Mouse (Mus musculus) embryonic facial prominence, embryonic 12.5 days (tissue): ENCODE results near the gene Snhg11. TPM values are rescaled to one million over a fixed set of nuclear protein-coding genes. Genes with fewer than 3 reads are reported as not detected.
"Not testable (repeated sequence)": the region's sequence is repeated elsewhere in the genome, so short reads cannot be mapped to it uniquely, and the experiment has no call there.

Experiments
- ATAC-seq: fragments of 200-750 bp; cut with Nextera tagmentation; 2 replicates; pipeline ENCODE4 v1.8.0; 2017; ENCODE audit not compliant: insufficient number of reproducible peaks, insufficient read depth, low FRiP score, low TSS enrichment
- H3K27ac ChIP-seq: fragments of 300-500 bp; sonication (generic); 2 replicates; pipeline ENCODE4 v1.5.1; 2016; ENCODE audit warnings: mild to moderate bottlenecking
- H3K27me3 ChIP-seq: fragments of 300-500 bp; sonication (generic); 2 replicates; pipeline ENCODE4 v1.6.1; 2016; ENCODE audit warnings: mild to moderate bottlenecking, moderate library complexity
- H3K36me3 ChIP-seq: fragments of 300-500 bp; sonication (generic); 2 replicates; pipeline ENCODE4 v1.6.1; 2016; ENCODE audit warnings: mild to moderate bottlenecking
- H3K4me1 ChIP-seq: fragments of 300-500 bp; sonication (generic); 2 replicates; pipeline ENCODE4 v1.6.1; 2016
- H3K4me2 ChIP-seq: fragments of 300-500 bp; sonication (generic); replicated peaks from 2 replicates; pipeline ENCODE4 v1.6.1; 2016; ENCODE audit warnings: mild to moderate bottlenecking, moderate library complexity
- H3K4me3 ChIP-seq: fragments of 300-500 bp; sonication (generic); 2 replicates; pipeline ENCODE4 v1.5.1; 2016; ENCODE audit warnings: mild to moderate bottlenecking
- H3K9ac ChIP-seq: fragments of 300-500 bp; sonication (generic); 2 replicates; pipeline ENCODE4 v1.6.1; 2016; ENCODE audit warnings: mild to moderate bottlenecking, moderate library complexity
- H3K9me3 ChIP-seq: fragments of 300-500 bp; sonication (generic); 2 replicates; pipeline ENCODE4 v1.6.1; 2016; ENCODE audit warnings: mild to moderate bottlenecking, moderate library complexity
- WGBS: fragments of 180-500 bp; shearing (Covaris S2); methylation state at CpG from one replicate; pipeline ENCODE4 v1.1.7; 2016; 5-methylcytosine and 5-hydroxymethylcytosine counted together
- polyA plus RNA-seq: library from polyadenylated mRNA; unstranded; fragments of >200 nt; fragmentation: Nextera tagmentation; extraction: Ambion mirVana; gene quantifications from 2 replicates; pipeline ENCODE4 v1.2.1, GENCODE M21; 2016

The Snhg11 gene
- polyA plus RNA-seq, 1 experiment from 2014 or later: 18.7 TPM

DNA sequence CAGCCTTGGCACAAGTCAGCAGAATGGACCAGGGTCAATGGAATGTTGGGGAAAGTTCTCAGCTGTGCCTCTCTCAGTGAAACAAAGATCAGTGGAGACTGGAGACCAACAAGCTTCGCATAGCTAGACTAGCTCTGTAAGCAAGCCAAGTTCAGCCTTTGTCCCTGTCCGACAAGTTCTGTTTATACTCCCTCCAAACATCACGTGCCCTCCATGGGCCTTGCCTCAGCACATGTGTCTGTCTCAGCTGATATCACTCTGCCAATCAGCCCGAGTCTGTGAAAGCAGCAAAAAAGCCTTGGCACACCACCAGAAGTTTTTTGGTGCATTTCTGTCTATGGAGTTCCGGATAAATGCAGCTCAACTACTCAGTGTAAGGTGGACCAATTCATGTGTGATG lies 2.4 kb upstream of the Snhg11 start:
- Histone ChIP-seq H3K27me3 (peaks cover 28% of the 10 kb centered on the region), H3K36me3 (no peaks in the 10 kb centered on the region), H3K9ac (no peak overlapping the region), H3K27ac (no peak overlapping the region), H3K4me3 (no peak overlapping the region), H3K4me2 (no peak overlapping the region), H3K4me1 (no peaks in the 10 kb centered on the region), H3K9me3 (no peaks in the 10 kb centered on the region)
- no peak for ATAC-seq
- WGBS: 84% methylated on average over 5 of the region's 5 CpGs

DNA sequence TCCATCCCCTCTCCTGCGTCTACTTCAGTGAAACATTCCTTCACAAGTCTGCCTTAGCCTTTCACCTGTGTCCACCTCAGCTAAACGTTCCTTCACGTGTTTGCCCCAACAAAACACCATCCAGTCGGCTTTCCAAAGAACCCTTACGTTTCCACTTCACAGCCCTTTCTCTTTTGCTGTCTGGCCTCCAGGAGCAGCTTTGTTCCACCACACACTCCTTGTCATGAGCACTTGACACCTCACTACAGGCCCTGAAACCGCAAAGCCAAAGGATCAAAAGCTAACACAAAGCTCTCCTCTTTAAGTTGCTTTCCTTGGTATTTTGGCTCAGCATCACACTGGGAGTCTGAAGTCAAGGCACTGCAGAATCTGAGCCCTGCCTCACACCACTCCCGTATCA lies 1.9 kb upstream of the Snhg11 start:
- H3K27me3 ChIP-seq: peaks cover 28% of the 10 kb centered on the region

DNA sequence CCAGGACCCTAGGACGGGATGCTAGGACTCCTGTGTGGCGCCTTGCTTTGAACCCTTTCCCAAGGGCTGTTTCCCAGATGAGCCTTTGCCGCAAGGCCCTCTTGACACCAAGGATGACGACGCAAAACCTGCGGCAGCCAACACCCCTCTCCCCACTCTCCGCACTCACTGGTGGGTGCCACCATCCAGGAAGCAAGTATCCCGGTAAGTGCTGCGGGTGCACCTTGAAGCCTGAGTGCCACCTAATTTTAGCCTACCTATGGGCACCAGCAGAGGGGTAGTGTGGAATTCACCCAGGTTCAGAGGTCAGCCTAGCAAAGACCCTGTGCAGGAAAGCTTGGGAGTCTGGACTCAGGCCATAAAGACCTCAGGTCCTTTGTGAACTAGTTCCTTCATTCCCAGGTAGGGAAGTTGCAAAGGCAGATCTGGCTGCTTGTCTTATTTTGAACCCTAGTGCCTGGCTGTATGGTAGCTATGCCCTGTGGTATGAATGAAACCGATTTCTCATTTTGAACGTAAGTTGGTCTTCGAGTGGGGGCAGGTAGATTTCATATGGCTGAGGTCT lies 767 bp downstream of the Snhg11 start:
- H3K9me3 ChIP-seq: no peaks in the 10 kb centered on the region
- peak overlapping the region; percentile 66 for H3K4me2 ChIP-seq
- no peak for ATAC-seq
- H3K4me1 ChIP-seq: no peaks in the 10 kb centered on the region
- H3K9ac ChIP-seq: no peak overlapping the region
- WGBS: 25% methylated on average over 12 of the region's 12 CpGs
- peak overlapping the region; percentile 41 for H3K4me3 ChIP-seq
- no peak overlapping the region for H3K27ac ChIP-seq
- peaks cover 28% of the 10 kb centered on the region for H3K27me3 ChIP-seq
- H3K36me3 ChIP-seq: no peaks in the 10 kb centered on the region

More for the DNA sequence above, 1.9 kb upstream of the Snhg11 start:
- H3K9me3 ChIP-seq: no peaks in the 10 kb centered on the region
- 67% methylated on average over 7 of the region's 7 CpGs for WGBS
- no peak overlapping the region for H3K9ac ChIP-seq
- H3K36me3 ChIP-seq: no peaks in the 10 kb centered on the region
- H3K4me1 ChIP-seq: no peaks in the 10 kb centered on the region
- no peak overlapping the region for H3K4me2 ChIP-seq
- ATAC-seq: no peak
- no peak overlapping the region for H3K4me3 ChIP-seq
- no peak overlapping the region for H3K27ac ChIP-seq

DNA sequence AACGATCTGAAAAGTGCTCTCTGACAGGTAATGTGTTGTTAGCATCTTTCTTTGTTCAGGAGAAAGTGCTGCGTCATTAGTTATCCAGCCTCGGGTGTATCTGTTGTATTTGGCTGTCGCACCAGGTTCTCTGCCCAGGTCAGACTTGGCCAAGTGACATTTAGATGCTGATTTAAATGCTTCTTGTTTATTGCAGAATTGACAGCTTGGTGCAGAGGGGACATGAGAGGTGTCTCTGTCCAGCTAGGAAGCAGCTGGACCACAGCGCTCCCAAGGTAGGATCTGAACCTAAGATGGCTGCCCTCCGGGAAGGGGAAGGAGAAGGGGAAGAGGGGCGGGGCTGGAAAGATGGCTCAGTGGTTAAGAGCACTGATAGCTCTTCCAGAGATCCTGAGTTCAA lies 1.4 kb downstream of the Snhg11 start:
- H3K4me1 ChIP-seq: no peaks in the 10 kb centered on the region
- H3K9me3 ChIP-seq: no peaks in the 10 kb centered on the region
- no peaks in the 10 kb centered on the region for H3K36me3 ChIP-seq
- peaks cover 28% of the 10 kb centered on the region for H3K27me3 ChIP-seq
- no peak for ATAC-seq
- H3K9ac ChIP-seq: no peak overlapping the region
- no peak overlapping the region for H3K27ac ChIP-seq
- H3K4me2 ChIP-seq: no peak overlapping the region
- WGBS: 70% methylated on average over 7 of the region's 7 CpGs
- no peak overlapping the region for H3K4me3 ChIP-seq

DNA sequence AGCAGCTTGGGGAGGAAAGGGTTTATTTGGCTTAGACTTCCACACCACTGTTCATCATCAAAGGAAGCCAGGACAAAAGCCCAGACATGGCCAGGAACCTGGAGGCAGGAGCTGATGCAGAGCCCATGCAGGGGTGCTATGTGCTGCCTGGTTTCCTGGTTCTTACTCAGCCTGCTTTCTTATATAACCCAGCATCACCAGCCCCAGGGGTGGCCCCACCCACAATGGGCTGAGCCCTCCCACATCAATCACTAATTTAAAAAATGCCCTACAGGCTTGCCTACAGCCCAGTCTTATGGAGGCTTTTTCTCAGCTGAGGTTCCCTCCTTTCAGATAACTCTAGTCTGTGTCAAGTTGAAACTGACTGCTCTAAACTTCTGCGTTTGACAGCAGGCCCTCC lies 2.4 kb downstream of the Snhg11 start:
- Histone ChIP-seq H3K4me2 (no peak overlapping the region), H3K4me3 (no peak overlapping the region), H3K9ac (no peak overlapping the region), H3K27me3 (peaks cover 28% of the 10 kb centered on the region), H3K27ac (no peak overlapping the region), H3K9me3 (no peaks in the 10 kb centered on the region), H3K36me3 (no peaks in the 10 kb centered on the region), H3K4me1 (no peaks in the 10 kb centered on the region)
- ATAC-seq: no peak
- 97% methylated on average over 1 of the region's 1 CpGs for WGBS

DNA sequence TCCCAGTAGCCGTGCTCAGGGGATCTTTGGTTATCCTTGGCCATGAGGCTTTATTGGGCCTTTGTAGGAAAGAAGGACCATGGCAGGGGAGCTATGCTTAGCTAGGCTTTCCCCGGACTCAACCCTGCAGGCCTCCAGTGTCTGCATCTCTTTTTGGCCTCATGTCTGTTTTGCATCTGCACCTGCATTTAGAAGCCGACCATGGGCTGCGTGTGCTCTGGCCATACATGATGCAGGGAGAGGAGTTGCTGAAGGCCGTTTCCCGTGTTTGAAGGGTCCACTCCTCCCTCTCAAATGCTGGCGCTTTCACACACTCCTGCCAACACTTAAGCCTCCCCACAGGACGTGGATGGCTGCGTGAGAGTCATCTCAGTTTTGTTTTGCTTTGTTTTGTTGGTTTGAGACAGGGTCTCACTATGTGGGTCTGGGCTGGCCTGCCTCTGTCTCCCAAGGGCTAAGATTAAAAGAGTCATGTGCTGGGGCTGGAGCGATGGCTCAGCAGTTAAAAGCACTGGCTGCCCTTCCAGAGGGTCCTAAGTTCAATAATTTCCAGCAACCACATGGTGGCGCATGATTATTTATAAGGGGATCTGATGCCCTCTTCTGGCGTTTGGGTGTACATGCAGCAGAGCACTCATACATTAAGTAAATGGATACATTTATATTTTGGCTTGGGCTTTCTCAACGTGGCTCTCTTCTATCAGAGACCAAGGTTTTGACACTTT lies 4.1 kb downstream of the Snhg11 start:
- 43% methylated on average over 13 of the region's 13 CpGs for WGBS
- no peak overlapping the region for H3K9ac ChIP-seq
- ATAC-seq: no peak
- no peaks in the 10 kb centered on the region for H3K36me3 ChIP-seq
- H3K4me3 ChIP-seq: no peak overlapping the region
- H3K4me2 ChIP-seq: no peak overlapping the region
- no peaks in the 10 kb centered on the region for H3K4me1 ChIP-seq
- peaks cover 23% of the 10 kb centered on the region for H3K27me3 ChIP-seq
- H3K27ac ChIP-seq: no peak overlapping the region
- H3K9me3 ChIP-seq: no peaks in the 10 kb centered on the region

DNA sequence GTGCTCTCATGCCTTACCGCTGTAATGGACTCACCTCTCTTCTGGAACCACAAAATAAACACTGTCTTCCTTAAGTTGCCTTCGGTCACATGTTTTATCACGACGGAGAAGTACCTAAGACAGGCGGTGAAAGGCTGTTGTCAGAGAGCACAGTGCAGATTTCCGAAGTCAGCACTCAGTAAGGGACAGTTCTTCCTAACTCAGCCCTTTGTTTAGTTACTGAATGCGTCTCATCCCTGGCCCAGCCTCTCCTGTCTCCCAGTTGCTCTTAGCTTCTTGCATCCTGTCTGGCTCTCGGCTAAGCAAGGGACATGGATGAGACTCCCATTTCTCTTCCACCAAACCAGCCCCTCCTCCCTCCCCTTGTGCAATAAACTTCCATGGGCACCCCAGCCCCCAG lies 10.6 kb downstream of the Snhg11 start:
- 40% methylated on average over 8 of the region's 8 CpGs for WGBS
- no peak for ATAC-seq
- H3K9ac ChIP-seq: no peak overlapping the region

GRCm38 (mm10) chr2:158389421-158389820 lies 14.0 kb downstream of the Snhg11 start:
- Histone ChIP-seq H3K27ac (no peak overlapping the region), H3K4me3 (no peak overlapping the region), H3K27me3 (no peaks in the 10 kb centered on the region), H3K9ac (no peak overlapping the region), H3K36me3 (no peaks in the 10 kb centered on the region), H3K4me2 (no peak overlapping the region), H3K9me3 (no peaks in the 10 kb centered on the region), H3K4me1 (no peaks in the 10 kb centered on the region)
- 72% methylated on average over 7 of the region's 7 CpGs for WGBS
- no peak for ATAC-seq

More for the DNA sequence above, 10.6 kb downstream of the Snhg11 start:
- no peak overlapping the region for H3K4me2 ChIP-seq
- H3K27me3 ChIP-seq: no peaks in the 10 kb centered on the region
- H3K27ac ChIP-seq: no peak overlapping the region
- H3K4me1 ChIP-seq: no peaks in the 10 kb centered on the region
- H3K4me3 ChIP-seq: no peak overlapping the region
- H3K36me3 ChIP-seq: no peaks in the 10 kb centered on the region
- H3K9me3 ChIP-seq: no peaks in the 10 kb centered on the region

DNA sequence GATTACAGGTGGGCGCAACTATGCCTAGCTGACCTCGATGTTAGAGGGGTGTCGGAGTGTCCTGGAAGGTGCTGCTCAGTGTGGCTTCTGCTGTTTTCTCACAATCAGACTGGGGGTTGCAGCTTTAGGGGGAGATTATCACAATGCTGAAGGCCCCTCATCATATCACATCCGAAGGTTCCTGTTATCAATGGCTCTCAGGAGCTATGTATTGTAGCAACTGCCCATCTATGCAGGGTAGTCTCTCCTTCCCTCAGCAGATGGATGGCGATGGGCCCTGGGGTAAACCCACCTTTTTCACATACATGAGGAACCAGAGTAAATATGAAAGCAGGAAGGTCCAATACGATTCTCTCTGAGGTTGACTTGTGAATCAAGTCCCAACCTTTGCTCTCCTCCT lies 20.9 kb downstream of the Snhg11 start:
- H3K4me1 ChIP-seq: no peaks in the 10 kb centered on the region
- no peak for ATAC-seq
- H3K9me3 ChIP-seq: no peaks in the 10 kb centered on the region
- H3K27me3 ChIP-seq: no peaks in the 10 kb centered on the region
- no peak overlapping the region for H3K27ac ChIP-seq
- H3K36me3 ChIP-seq: no peaks in the 10 kb centered on the region
- no peak overlapping the region for H3K4me3 ChIP-seq
- H3K9ac ChIP-seq: no peak overlapping the region
- 89% methylated on average over 6 of the region's 6 CpGs for WGBS
- no peak overlapping the region for H3K4me2 ChIP-seq

DNA sequence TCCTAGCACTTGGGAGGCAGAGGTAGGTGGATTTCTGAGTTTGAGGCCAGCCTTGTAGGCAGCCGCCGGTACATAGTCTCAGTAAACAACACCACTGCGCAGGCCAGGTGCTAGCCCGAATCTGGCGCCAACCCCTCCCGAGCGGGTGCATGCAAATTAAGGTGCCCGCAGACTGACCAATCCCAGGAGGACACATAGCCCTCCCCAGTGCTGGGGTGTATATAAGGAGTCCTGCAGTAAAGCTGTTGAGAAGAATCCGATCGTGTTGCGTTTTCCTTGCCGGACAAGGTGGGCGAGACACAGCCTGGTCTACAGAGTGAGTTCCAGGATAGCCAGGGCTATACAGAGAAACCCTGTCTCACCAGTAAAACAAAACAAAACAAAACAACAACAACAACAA lies 21.7 kb downstream of the Snhg11 start:
- not testable (repeated sequence) for H3K4me1 ChIP-seq, H3K27ac ChIP-seq, H3K9ac ChIP-seq, H3K27me3 ChIP-seq, H3K4me3 ChIP-seq, H3K36me3 ChIP-seq, ATAC-seq, H3K9me3 ChIP-seq, H3K4me2 ChIP-seq
- WGBS: 71% methylated on average over 13 of the region's 13 CpGs

DNA sequence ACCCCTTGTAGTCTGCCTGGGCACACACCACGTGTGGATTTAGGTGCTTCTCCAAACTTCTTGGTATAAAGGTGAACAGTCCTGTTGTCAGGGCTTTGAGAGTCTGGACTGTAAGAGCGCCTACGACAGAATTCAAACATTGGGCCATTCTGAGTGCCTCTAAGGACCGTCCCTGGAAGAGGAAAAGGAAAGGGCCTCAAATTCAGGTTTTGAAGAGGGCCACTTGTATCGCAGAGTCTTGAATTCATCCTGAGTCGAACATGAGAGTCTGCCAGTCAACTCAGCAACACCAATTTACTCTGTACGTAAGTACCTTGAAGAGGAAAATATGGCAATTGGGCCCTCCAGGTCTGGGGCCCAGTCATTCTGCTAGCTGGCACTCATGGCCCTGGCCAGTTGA lies 27.5 kb downstream of the Snhg11 start:
- H3K9ac ChIP-seq: no peak overlapping the region
- WGBS: 90% methylated on average over 7 of the region's 7 CpGs
- no peaks in the 10 kb centered on the region for H3K36me3 ChIP-seq
- H3K4me3 ChIP-seq: no peak overlapping the region
- H3K9me3 ChIP-seq: no peaks in the 10 kb centered on the region
- H3K27me3 ChIP-seq: no peaks in the 10 kb centered on the region
- H3K4me1 ChIP-seq: no peaks in the 10 kb centered on the region
- no peak overlapping the region for H3K4me2 ChIP-seq
- no peak for ATAC-seq
- H3K27ac ChIP-seq: no peak overlapping the region

- peak overlapping the region; percentile 55 for H3K4me2 ChIP-seq
- WGBS: 26% methylated on average over 14 of the region's 14 CpGs
- peak overlapping the region; percentile 95 for H3K4me3 ChIP-seq
- H3K27ac ChIP-seq: no peak overlapping the region
- ATAC-seq: no peak
- H3K9ac ChIP-seq: peak overlapping the region; percentile 30
- H3K4me1 ChIP-seq: peaks cover 10% of the 10 kb centered on the region
- no peaks in the 10 kb centered on the region for H3K36me3 ChIP-seq
- no peaks in the 10 kb centered on the region for H3K9me3 ChIP-seq
- H3K27me3 ChIP-seq: no peaks in the 10 kb centered on the region
Observed at GRCm38 (mm10) chr2:158408997-158409594, 33.7 kb downstream of the Snhg11 start.
